Mouse (Mus musculus) kidney, embryonic 14.5 days (tissue): ENCODE measurements at regions not wholly inside any gene's neighbourhood (a gene's known extent, or its start where the extent isn't known, plus 50 kb on each side); places are given as distances from the start of the nearest gene placed in this dataset.
A peak's percentile ranks its signal among the peaks of the same experiment; 100 is the strongest.

Experiments used
- ATAC-seq: fragments of 200-750 bp; cut with Nextera tagmentation; 2 replicates; pipeline ENCODE4 v1.8.0; 2017; ENCODE audit warnings: moderate number of reproducible peaks, mild to moderate bottlenecking, moderate TSS enrichment, moderate library complexity; ENCODE audit not compliant: low FRiP score, low TSS enrichment
- H3K27ac ChIP-seq: fragments of 300-500 bp; sonication (generic); 2 replicates; pipeline ENCODE4 v1.5.1; 2014; ENCODE audit warnings: low read depth, mild to moderate bottlenecking, low read length, moderate library complexity, mixed read lengths
- H3K27me3 ChIP-seq: fragments of 300-500 bp; sonication (generic); 2 replicates; pipeline ENCODE4 v1.6.1; 2014; ENCODE audit warnings: mild to moderate bottlenecking, low read length; ENCODE audit not compliant: control insufficient read depth, insufficient read depth
- H3K36me3 ChIP-seq: fragments of 300-500 bp; sonication (generic); 2 replicates; pipeline ENCODE4 v1.6.1; 2014; ENCODE audit warnings: low read length, mixed read lengths; ENCODE audit not compliant: control insufficient read depth, insufficient read depth
- H3K4me1 ChIP-seq: fragments of 300-500 bp; sonication (generic); 2 replicates; pipeline ENCODE4 v1.6.1; 2014; ENCODE audit warnings: low read length, mixed read lengths; ENCODE audit not compliant: control insufficient read depth, insufficient read depth
- H3K4me2 ChIP-seq: fragments of 300-500 bp; sonication (generic); replicated peaks from 2 replicates; pipeline ENCODE4 v1.6.1; 2014; ENCODE audit warnings: low read depth, mild to moderate bottlenecking, low read length
- H3K4me3 ChIP-seq: fragments of 300-500 bp; sonication (generic); 2 replicates; pipeline ENCODE4 v1.5.1; 2014; ENCODE audit warnings: mild to moderate bottlenecking, low read length
- H3K9ac ChIP-seq: fragments of 300-500 bp; sonication (generic); 2 replicates; pipeline ENCODE4 v1.6.1; 2014; ENCODE audit warnings: low read depth, mild to moderate bottlenecking, low read length, moderate library complexity
- H3K9me3 ChIP-seq: fragments of 300-500 bp; sonication (generic); 2 replicates; pipeline ENCODE4 v1.6.1; 2016; ENCODE audit warnings: low read length; ENCODE audit not compliant: control insufficient read depth
- WGBS: fragments of 180-500 bp; shearing (Covaris S2); extraction: QIAGEN DNeasy Blood & Tissue Kit; methylation state at CpG from one replicate; pipeline ENCODE4 v1.1.7; 2014; 5-methylcytosine and 5-hydroxymethylcytosine counted together

GRCm38 (mm10) chr12:26872466-26872865 lies 403.5 kb downstream of the Cmpk2 start:
- H3K27me3 ChIP-seq = no peaks in the 10 kb centered on the region
- ATAC-seq = 0 out of 2 replicates have a peak, but pooled peaks have one; percentile 32
- no peak overlapping the region for H3K4me3 ChIP-seq
- no peaks in the 10 kb centered on the region for H3K36me3 ChIP-seq
- H3K9ac ChIP-seq = no peak overlapping the region
- 23% methylated on average over 3 of the region's 3 CpGs for WGBS
- no peaks in the 10 kb centered on the region for H3K9me3 ChIP-seq
- H3K4me1 ChIP-seq = no peaks in the 10 kb centered on the region
- no peak overlapping the region for H3K27ac ChIP-seq
- H3K4me2 ChIP-seq = no peak overlapping the region

DNA sequence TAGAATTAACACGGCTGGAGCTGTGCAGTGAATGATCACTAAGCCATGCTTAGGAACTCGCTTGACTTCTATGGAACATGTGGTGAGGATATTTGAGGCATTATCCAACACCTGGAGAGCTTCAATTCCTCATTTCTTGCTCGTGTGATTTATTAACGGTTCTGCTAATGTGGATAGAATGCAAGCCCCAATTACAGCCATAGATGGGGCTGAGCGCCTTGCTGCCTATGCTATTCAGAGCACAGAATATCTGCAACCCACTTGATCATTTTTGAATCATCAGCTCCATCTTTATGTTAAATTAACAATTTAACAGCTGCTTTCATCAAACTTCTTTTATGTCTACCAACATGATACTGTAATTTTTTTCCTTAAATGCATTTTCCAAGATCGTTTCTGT lies 398.7 kb downstream of the Cmpk2 start:
- no peaks in the 10 kb centered on the region for H3K4me1 ChIP-seq
- no peak overlapping the region for H3K27ac ChIP-seq
- ATAC-seq = no peak
- no peak overlapping the region for H3K9ac ChIP-seq
- no peak overlapping the region for H3K4me3 ChIP-seq
- no peaks in the 10 kb centered on the region for H3K9me3 ChIP-seq
- 85% methylated on average over 6 of the region's 6 CpGs for WGBS
- H3K36me3 ChIP-seq = no peaks in the 10 kb centered on the region
- no peaks in the 10 kb centered on the region for H3K27me3 ChIP-seq
- H3K4me2 ChIP-seq = no peak overlapping the region

GRCm38 (mm10) chr12:26855091-26855516 lies 386.1 kb downstream of the Cmpk2 start:
- 7% methylated on average over 1 of the region's 1 CpGs for WGBS
- Histone ChIP-seq H3K9me3 (peaks cover 5% of the 10 kb centered on the region), H3K9ac (no peak overlapping the region), H3K4me1 (no peaks in the 10 kb centered on the region; the same call in 1 of the 2 replicates), H3K36me3 (no peaks in the 10 kb centered on the region), H3K4me2 (no peak overlapping the region), H3K4me3 (no peak overlapping the region), H3K27me3 (no peaks in the 10 kb centered on the region), H3K27ac (no peak overlapping the region)
- ATAC-seq = peak; percentile 95

DNA sequence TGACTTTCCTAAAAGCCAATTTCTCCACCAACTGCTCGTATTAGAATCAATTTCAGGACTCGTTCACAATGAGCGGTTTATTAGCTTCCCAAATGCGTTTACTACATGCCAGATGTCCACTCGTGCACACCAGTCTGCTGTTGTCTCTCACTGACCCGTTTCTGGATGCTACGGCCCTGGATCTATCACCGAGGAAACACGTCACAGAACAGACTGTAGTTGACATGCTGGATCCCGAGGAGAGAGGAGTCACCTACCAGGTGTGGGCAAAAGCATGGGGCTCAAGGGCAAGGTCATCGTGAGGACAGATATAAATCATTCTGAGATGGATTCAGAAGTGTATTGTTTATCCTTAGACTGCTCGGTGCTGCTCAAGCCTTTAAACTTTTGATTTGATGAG lies 375.9 kb downstream of the Cmpk2 start:
- WGBS = 48% methylated on average over 12 of the region's 12 CpGs
- no peak overlapping the region for H3K4me2 ChIP-seq
- H3K27me3 ChIP-seq = no peaks in the 10 kb centered on the region
- H3K36me3 ChIP-seq = no peaks in the 10 kb centered on the region
- H3K9ac ChIP-seq = no peak overlapping the region
- no peak overlapping the region for H3K4me3 ChIP-seq
- no peak for ATAC-seq
- no peaks in the 10 kb centered on the region for H3K4me1 ChIP-seq
- no peak overlapping the region for H3K27ac ChIP-seq
- H3K9me3 ChIP-seq = no peaks in the 10 kb centered on the region

DNA sequence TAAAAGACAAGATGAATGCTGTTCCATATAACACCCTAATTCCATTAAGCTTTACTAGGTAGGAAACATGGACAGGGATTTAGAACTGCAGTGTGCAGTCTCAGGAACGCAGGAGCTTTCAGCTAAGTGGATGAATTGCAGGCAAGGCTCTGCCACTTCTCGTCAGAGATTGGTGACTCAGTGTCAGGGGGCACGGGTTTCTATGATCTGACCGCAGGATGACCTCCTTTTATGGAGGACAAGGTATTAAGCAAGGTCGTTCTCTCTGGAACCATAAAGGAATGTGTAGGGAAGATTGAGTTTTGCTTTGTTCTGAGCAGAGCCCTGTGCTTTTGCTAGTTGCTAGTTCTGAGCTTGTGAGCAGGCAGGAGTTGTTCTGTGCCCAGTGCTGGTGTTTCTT lies 373.7 kb downstream of the Cmpk2 start:
- Histone ChIP-seq H3K9ac (no peak overlapping the region), H3K9me3 (no peaks in the 10 kb centered on the region), H3K4me3 (no peak overlapping the region), H3K27ac (no peak overlapping the region), H3K27me3 (no peaks in the 10 kb centered on the region), H3K36me3 (no peaks in the 10 kb centered on the region), H3K4me2 (no peak overlapping the region), H3K4me1 (no peaks in the 10 kb centered on the region)
- no peak for ATAC-seq
- WGBS = 4% methylated on average over 5 of the region's 5 CpGs

GRCm38 (mm10) chr12:26821257-26821968 lies 352.4 kb downstream of the Cmpk2 start:
- no peaks in the 10 kb centered on the region for H3K36me3 ChIP-seq
- 0 out of 2 replicates have a peak, but pooled peaks cover 3% of the 10 kb centered on the region for H3K4me1 ChIP-seq
- H3K4me3 ChIP-seq = no peak overlapping the region
- no peak overlapping the region for H3K4me2 ChIP-seq
- 83% methylated on average over 3 of the region's 3 CpGs for WGBS
- H3K9me3 ChIP-seq = no peaks in the 10 kb centered on the region
- no peak overlapping the region for H3K27ac ChIP-seq
- ATAC-seq = no peak
- no peak overlapping the region for H3K9ac ChIP-seq
- no peaks in the 10 kb centered on the region for H3K27me3 ChIP-seq

DNA sequence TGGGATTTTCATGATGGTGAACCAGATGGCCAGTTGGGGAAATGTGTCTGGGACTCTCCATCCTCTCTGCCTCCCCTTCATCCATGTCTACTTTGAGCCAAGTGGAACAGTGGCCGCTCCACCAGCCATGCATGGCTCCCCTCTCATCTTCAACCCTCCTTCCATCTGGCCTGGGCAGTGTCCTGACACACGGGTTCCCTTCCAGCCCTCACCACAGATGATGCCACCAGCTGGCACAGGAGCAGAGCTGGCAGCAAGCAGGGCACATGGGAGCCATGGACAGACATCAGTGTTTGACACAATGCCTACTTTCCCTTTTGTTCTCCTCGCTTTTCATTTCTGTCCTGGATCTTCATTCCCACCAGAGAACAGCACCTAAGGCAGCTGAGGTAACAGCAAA lies 348.9 kb downstream of the Cmpk2 start:
- no peak overlapping the region for H3K4me3 ChIP-seq
- H3K9me3 ChIP-seq = no peaks in the 10 kb centered on the region
- no peaks in the 10 kb centered on the region for H3K27me3 ChIP-seq
- no peak overlapping the region for H3K27ac ChIP-seq
- H3K4me1 ChIP-seq = 0 out of 2 replicates have a peak, but pooled peaks cover 3% of the 10 kb centered on the region
- no peak for ATAC-seq
- no peak overlapping the region for H3K4me2 ChIP-seq
- WGBS = 90% methylated on average over 3 of the region's 3 CpGs
- H3K36me3 ChIP-seq = no peaks in the 10 kb centered on the region
- no peak overlapping the region for H3K9ac ChIP-seq

- Histone ChIP-seq H3K4me2 (no peak overlapping the region), H3K27ac (no peak overlapping the region), H3K36me3 (no peaks in the 10 kb centered on the region), H3K27me3 (no peaks in the 10 kb centered on the region), H3K4me3 (no peak overlapping the region), H3K9me3 (no peaks in the 10 kb centered on the region), H3K9ac (no peak overlapping the region), H3K4me1 (no peaks in the 10 kb centered on the region)
- 62% methylated on average over 8 of the region's 8 CpGs for WGBS
- ATAC-seq = no peak
Observed at GRCm38 (mm10) chr12:26815771-26816170, 346.8 kb downstream of the Cmpk2 start.

DNA sequence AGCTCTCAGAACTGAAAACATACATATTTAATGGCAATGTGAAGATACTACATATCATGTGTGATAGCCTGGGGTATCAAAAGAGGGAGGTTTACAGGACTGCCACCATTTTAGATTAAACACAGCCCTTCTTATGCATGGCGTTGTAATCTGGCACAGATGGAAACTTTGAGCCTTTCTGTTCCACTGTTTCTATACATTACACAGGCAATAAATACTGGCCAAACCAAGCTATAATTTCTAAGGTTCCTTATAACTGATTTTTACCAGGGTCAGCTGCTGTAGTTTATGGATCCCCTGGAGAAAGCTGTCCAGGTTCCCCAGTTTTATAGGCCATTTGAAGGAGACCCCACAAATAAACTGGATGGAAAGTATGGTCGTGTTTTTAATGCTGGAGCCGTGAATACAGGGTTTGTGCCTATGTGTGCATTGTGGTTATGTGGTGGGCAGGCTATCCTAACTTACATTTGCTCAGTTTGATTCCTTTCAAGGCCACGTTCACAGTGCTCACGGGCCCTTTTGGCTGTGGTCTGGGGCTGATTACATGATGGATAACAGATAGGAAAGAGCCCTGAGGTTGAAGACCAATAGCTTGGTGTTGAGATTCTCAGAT lies 341.7 kb downstream of the Cmpk2 start:
- Histone ChIP-seq H3K4me2 (no peak overlapping the region), H3K36me3 (no peaks in the 10 kb centered on the region), H3K27me3 (no peaks in the 10 kb centered on the region), H3K4me1 (no peaks in the 10 kb centered on the region), H3K27ac (no peak overlapping the region), H3K9ac (no peak overlapping the region), H3K4me3 (no peak overlapping the region), H3K9me3 (no peaks in the 10 kb centered on the region)
- WGBS = 74% methylated on average over 5 of the region's 5 CpGs
- ATAC-seq = no peak
